Mouse (Mus musculus) liver, adult 2 months (tissue): ENCODE measurements at regions not wholly inside any gene's neighbourhood (a gene's known extent, or its start where the extent isn't known, plus 50 kb on each side); places are given as distances from the start of the nearest gene placed in this dataset.

Experiments used
- CTCF ChIP-seq: fragments of 200-500 bp; IDR thresholded peaks from 2 replicates; pipeline ENCODE4 v1.5.1; 2011; ENCODE audit warnings: low read depth, low read length, control low read depth
- POLR2A ChIP-seq: fragments of 200-500 bp; IDR thresholded peaks from 2 replicates; pipeline ENCODE4 v1.6.1; 2011; ENCODE audit warnings: low read length, control low read depth; ENCODE audit not compliant: insufficient read depth; ENCODE audit errors: extremely low read depth

- TF ChIP-seq POLR2A, result no peak
- TF ChIP-seq CTCF, result no peak
These were observed 413.5 kb downstream of the Prdm2 start for GRCm38 (mm10) chr4:142799291-142799690.
